Mouse (Mus musculus): ENCODE measurements around the gene Sdk1.

DNA sequence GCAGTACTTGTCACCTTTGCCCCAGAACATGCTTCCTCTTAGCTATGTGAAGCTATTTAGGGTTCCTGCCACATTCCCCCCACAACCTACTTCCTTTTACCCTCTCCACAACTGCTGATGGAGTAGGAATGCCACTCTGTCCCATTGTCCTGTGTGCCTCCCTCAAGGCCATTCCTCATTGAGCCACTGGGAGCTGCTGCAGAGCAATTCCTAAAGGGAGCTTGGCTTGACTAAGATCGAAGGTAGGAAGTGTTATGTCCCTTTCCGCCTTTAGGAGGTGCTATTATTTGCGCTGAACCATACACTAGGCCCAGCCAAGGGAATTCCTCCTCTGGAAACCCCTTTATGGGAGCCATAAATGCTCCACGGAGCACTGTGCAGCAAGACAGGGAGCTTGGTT is 743.0 kb downstream of the Sdk1 start:
- TF ChIP-seq CTCF (IDR thresholded peaks at IDR 0.05; ENCODE audit: extremely low read depth, insufficient read length, insufficient replicate concordance, low read depth, low read length) (no peak), POLR2A (IDR thresholded peaks at IDR 0.05; ENCODE audit: low read depth, low read length) (no peak)

Measured in small intestine, adult 2 months (tissue).